Mouse (Mus musculus) liver, adult 2 months (tissue): Measurements from ENCODE around the gene Rgr. TPM values are rescaled to one million over a fixed set of nuclear protein-coding genes. Genes with fewer than 3 reads are reported as not detected.

Experiments
- DNase-seq: peaks from one replicate; pipeline ENCODE4 v3.0.0-alpha.2; 2011; ENCODE audit warnings: low read depth, low spot score; ENCODE audit errors: extremely low read depth
- H3K27ac ChIP-seq: fragments of 200-500 bp; replicated peaks from 2 replicates; pipeline ENCODE4 v1.5.1; 2012; ENCODE audit warnings: low read depth, mild to moderate bottlenecking, control low read depth, inconsistent platforms, low read length; ENCODE audit not compliant: insufficient read depth
- H3K27me3 ChIP-seq: fragments of 200-500 bp; 2 replicates; pipeline ENCODE4 v1.6.1; 2012; ENCODE audit warnings: mild to moderate bottlenecking, moderate library complexity, low read length, inconsistent platforms; ENCODE audit not compliant: control insufficient read depth, insufficient read depth
- H3K36me3 ChIP-seq: fragments of 200-500 bp; 2 replicates; pipeline ENCODE4 v1.6.1; 2012; ENCODE audit warnings: low read length, inconsistent platforms; ENCODE audit not compliant: control insufficient read depth, insufficient read depth
- H3K4me1 ChIP-seq: fragments of 200-500 bp; 2 replicates; pipeline ENCODE4 v1.6.1; 2011; ENCODE audit warnings: low read length; ENCODE audit not compliant: control insufficient read depth, insufficient read depth
- H3K4me3 ChIP-seq: fragments of 200-500 bp; 2 replicates; pipeline ENCODE4 v1.5.1; 2011; ENCODE audit warnings: low read depth, mild to moderate bottlenecking, control low read depth, low read length, moderate library complexity; ENCODE audit not compliant: insufficient read depth
- H3K79me2 ChIP-seq: fragments of 200-500 bp; 2 replicates; pipeline ENCODE4 v1.6.1; 2012; ENCODE audit warnings: inconsistent platforms, mild to moderate bottlenecking, low read length, moderate library complexity; ENCODE audit not compliant: control insufficient read depth, insufficient read depth
- H3K9ac ChIP-seq: fragments of 200-500 bp; 2 replicates; pipeline ENCODE4 v1.6.1; 2012; ENCODE audit warnings: low read depth, mild to moderate bottlenecking, control low read depth, inconsistent platforms, low read length
- CTCF ChIP-seq: fragments of 200-500 bp; IDR thresholded peaks from 2 replicates; pipeline ENCODE4 v1.5.1; 2011; ENCODE audit warnings: low read depth, low read length, control low read depth
- POLR2A ChIP-seq: fragments of 200-500 bp; IDR thresholded peaks from 2 replicates; pipeline ENCODE4 v1.6.1; 2011; ENCODE audit warnings: low read length, control low read depth; ENCODE audit not compliant: insufficient read depth; ENCODE audit errors: extremely low read depth
- whole genome bisulfite sequencing: fragments of 180-500 bp; shearing (Covaris S2); methylation state at CpG from one replicate; pipeline ENCODE4 v1.1.7; 2018; 5-methylcytosine and 5-hydroxymethylcytosine counted together
- polyA plus RNA-seq: library from polyadenylated mRNA; depleted of rRNA; stranded (reverse); fragments of >200 nt; gene quantifications from 2 replicates; pipeline ENCODE4 v1.2.3, GENCODE M21; 2012; rRNA removed
- total RNA-seq: library from RNA; depleted of rRNA; stranded (reverse); fragments of >200 nt; gene quantifications from 2 replicates; pipeline ENCODE4 v1.2.3, GENCODE M21; 2014; rRNA removed

The Rgr gene
- not detected in 2 replicates for total RNA-seq
- polyA plus RNA-seq: 0.01 TPM in 1 of 2 replicates, not detected in the other

DNA sequence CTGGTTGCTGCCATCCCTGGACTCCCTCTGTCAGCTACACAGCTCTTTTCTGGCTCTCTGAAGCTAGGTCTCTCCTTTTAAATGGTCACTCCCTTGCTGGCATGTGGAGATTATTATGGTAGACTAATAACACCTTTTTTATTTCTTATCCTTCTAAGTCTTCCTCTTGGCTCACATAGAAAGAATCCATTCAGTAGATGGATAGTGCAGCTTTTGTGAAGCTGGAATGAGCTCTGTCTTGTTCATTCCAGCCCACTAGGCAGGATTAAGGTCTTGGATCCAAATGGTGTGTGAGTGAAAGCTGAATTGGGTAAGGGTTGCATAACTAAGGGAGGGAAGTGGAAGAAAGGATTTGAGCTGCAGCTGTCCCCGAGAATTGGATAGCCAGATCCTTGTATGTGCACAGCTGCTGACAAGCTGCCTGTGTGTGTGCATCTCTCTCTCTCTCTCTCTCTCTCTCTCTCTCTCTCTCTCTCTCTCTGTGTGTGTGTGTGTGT, at the start of gene Rgr:
TSS of gene Rgr (minus strand) at position 51 of the 497 bp plus-strand sequence.
- TF ChIP-seq CTCF (no peak), POLR2A (no peak)
- DNase-seq: no peak
- no peaks in the 10 kb centered on the region for H3K79me2 ChIP-seq
- no peaks in the 10 kb centered on the region for H3K27me3 ChIP-seq
- peaks cover 7% of the 10 kb centered on the region; the same call in 1 of the 2 replicates for H3K36me3 ChIP-seq
- H3K9ac ChIP-seq: no peak within 1 kb of the TSS
- H3K4me3 ChIP-seq: no peak within 1 kb of the TSS
- H3K4me1 ChIP-seq: no peaks in the 10 kb centered on the region
- H3K27ac ChIP-seq: no peak within 1 kb of the TSS
- 57% methylated on average over 1 of the region's 1 CpGs for WGBS

- no peaks in the 10 kb centered on the region for H3K4me1 ChIP-seq
- DNase-seq: no peak
- H3K27me3 ChIP-seq: peaks cover 2% of the 10 kb centered on the region; the same call in 1 of the 2 replicates
- no peak within 1 kb of the TSS for H3K9ac ChIP-seq
- H3K36me3 ChIP-seq: no peaks in the 10 kb centered on the region
- H3K4me3 ChIP-seq: no peak within 1 kb of the TSS
- no peak within 1 kb of the TSS for H3K27ac ChIP-seq
- no peaks in the 10 kb centered on the region for H3K79me2 ChIP-seq
- TF ChIP-seq CTCF: no peak
- no peak for TF ChIP-seq POLR2A
- 3% methylated on average over 25 of the region's 30 CpGs for WGBS
Measured at GRCm38 (mm10) chr14:37097956-37098530, 49.3 kb upstream of the Rgr start, which contains the start of gene Cdhr1. Gene Cdhr1 (minus strand): TSS chr14:37098347.

GRCm38 (mm10) chr14:37095556-37095955, 46.8 kb upstream of the Rgr start:
- Histone ChIP-seq H3K4me3 (no peak overlapping the region), H3K9ac (no peak overlapping the region), H3K36me3 (no peaks in the 10 kb centered on the region), H3K27me3 (peaks cover 2% of the 10 kb centered on the region; the same call in 1 of the 2 replicates), H3K27ac (no peak overlapping the region), H3K4me1 (no peaks in the 10 kb centered on the region), H3K79me2 (no peaks in the 10 kb centered on the region)
- TF ChIP-seq CTCF (no peak), POLR2A (no peak)
- WGBS: 61% methylated on average over 4 of the region's 4 CpGs
- DNase-seq: no peak

- no peak for DNase-seq
- Histone ChIP-seq H3K9ac (no peak overlapping the region), H3K79me2 (no peaks in the 10 kb centered on the region), H3K4me3 (no peak overlapping the region), H3K27me3 (peaks cover 2% of the 10 kb centered on the region; the same call in 1 of the 2 replicates), H3K4me1 (no peaks in the 10 kb centered on the region), H3K27ac (no peak overlapping the region), H3K36me3 (no peaks in the 10 kb centered on the region)
- TF ChIP-seq CTCF (no peak), POLR2A (no peak)
- WGBS: 87% methylated on average over 6 of the region's 6 CpGs
Measured at GRCm38 (mm10) chr14:37094436-37094835, 45.7 kb upstream of the Rgr start.

- no peak for TF ChIP-seq CTCF
- TF ChIP-seq POLR2A: no peak
- no peak for DNase-seq
- 46% methylated on average over 4 of the region's 4 CpGs for WGBS
- no peak overlapping the region for H3K4me3 ChIP-seq
- no peaks in the 10 kb centered on the region for H3K79me2 ChIP-seq
- H3K27me3 ChIP-seq: no peaks in the 10 kb centered on the region
- H3K4me1 ChIP-seq: no peaks in the 10 kb centered on the region
- H3K36me3 ChIP-seq: no peaks in the 10 kb centered on the region
- no peak overlapping the region for H3K9ac ChIP-seq
- no peak overlapping the region for H3K27ac ChIP-seq
Measured at GRCm38 (mm10) chr14:37083755-37084154, 35.0 kb upstream of the Rgr start.

- 72% methylated on average over 1 of the region's 1 CpGs for WGBS
Measured at GRCm38 (mm10) chr14:37080724-37081123, 32.0 kb upstream of the Rgr start.

More at GRCm38 (mm10) chr14:37080724-37081123, 32.0 kb upstream of the Rgr start:
- Histone ChIP-seq H3K4me3 (no peak overlapping the region), H3K27me3 (no peaks in the 10 kb centered on the region; the same call in 1 of the 2 replicates), H3K36me3 (no peaks in the 10 kb centered on the region), H3K27ac (no peak overlapping the region), H3K4me1 (no peaks in the 10 kb centered on the region), H3K79me2 (no peaks in the 10 kb centered on the region), H3K9ac (no peak overlapping the region)
- no peak for DNase-seq
- no peak for TF ChIP-seq CTCF
- no peak for TF ChIP-seq POLR2A
